Mouse (Mus musculus): Measurements from ENCODE around the gene Nudt3. TPM values are rescaled to one million over a fixed set of nuclear protein-coding genes. Genes with fewer than 3 reads are reported as not detected.

Nudt3 gene
- polyA plus RNA-seq, 1 experiment from 2014 or later: 295 TPM

- Histone ChIP-seq H3K4me3 (no peak overlapping the region), H3K27me3 (no peaks in the 10 kb centered on the region), H3K4me1 (peaks cover 34% of the 10 kb centered on the region), H3K27ac (replicated peaks) (no peak overlapping the region), H3K9me3 (no peaks in the 10 kb centered on the region), H3K9ac (replicated peaks) (no peak overlapping the region), H3K36me3 (peaks cover 40% of the 10 kb centered on the region), H3K4me2 (replicated peaks) (no peak overlapping the region)
- ATAC-seq (replicated peaks): no peak
- 68% methylated on average over 2 of the region's 2 CpGs for WGBS
These were observed 6.1 kb upstream of the Nudt3 start for GRCm38 (mm10) chr17:27629249-27630020.

GRCm38 (mm10) chr17:27628376-27628775 lies 5.1 kb upstream of the Nudt3 start:
- no peak overlapping the region for H3K4me3 ChIP-seq
- 89% methylated on average over 8 of the region's 8 CpGs for WGBS
- no peak overlapping the region for H3K9ac ChIP-seq (replicated peaks)
- H3K4me2 ChIP-seq (replicated peaks): no peak overlapping the region
- H3K4me1 ChIP-seq: peaks cover 32% of the 10 kb centered on the region
- H3K27me3 ChIP-seq: no peaks in the 10 kb centered on the region
- peaks cover 39% of the 10 kb centered on the region for H3K36me3 ChIP-seq
- ATAC-seq (replicated peaks): no peak
- H3K9me3 ChIP-seq: no peaks in the 10 kb centered on the region
- H3K27ac ChIP-seq (replicated peaks): no peak overlapping the region

- no peak overlapping the region for H3K4me2 ChIP-seq (replicated peaks)
These were observed 4.2 kb upstream of the Nudt3 start for GRCm38 (mm10) chr17:27627451-27627850.

GRCm38 (mm10) chr17:27626681-27627080 lies 3.4 kb upstream of the Nudt3 start:
- Histone ChIP-seq H3K9ac (replicated peaks) (no peak overlapping the region), H3K4me1 (peaks cover 21% of the 10 kb centered on the region), H3K4me2 (replicated peaks) (no peak overlapping the region), H3K27ac (replicated peaks) (peak overlapping the region; percentile 54), H3K36me3 (peaks cover 22% of the 10 kb centered on the region), H3K9me3 (no peaks in the 10 kb centered on the region), H3K4me3 (no peak overlapping the region), H3K27me3 (no peaks in the 10 kb centered on the region)
- 8% methylated on average over 5 of the region's 5 CpGs for WGBS
- 0 out of 2 replicates have a peak, but pooled peaks have one; percentile 4 for ATAC-seq (replicated peaks)

More at GRCm38 (mm10) chr17:27627451-27627850, 4.2 kb upstream of the Nudt3 start:
- 40% methylated on average over 5 of the region's 5 CpGs for WGBS
- ATAC-seq (replicated peaks): no peak
- Histone ChIP-seq H3K4me1 (peaks cover 23% of the 10 kb centered on the region), H3K9me3 (no peaks in the 10 kb centered on the region), H3K4me3 (no peak overlapping the region), H3K9ac (replicated peaks) (no peak overlapping the region), H3K27ac (replicated peaks) (no peak overlapping the region), H3K36me3 (peaks cover 29% of the 10 kb centered on the region), H3K27me3 (no peaks in the 10 kb centered on the region)

- Histone ChIP-seq H3K4me1 (peaks cover 31% of the 10 kb centered on the region), H3K4me2 (replicated peaks) (no peak overlapping the region), H3K27me3 (no peaks in the 10 kb centered on the region), H3K9ac (replicated peaks) (no peak overlapping the region), H3K27ac (replicated peaks) (no peak overlapping the region), H3K9me3 (no peaks in the 10 kb centered on the region), H3K4me3 (no peak overlapping the region), H3K36me3 (peaks cover 11% of the 10 kb centered on the region)
- WGBS: 36% methylated on average over 7 of the region's 7 CpGs
- no peak for ATAC-seq (replicated peaks)
These were observed 2.4 kb upstream of the Nudt3 start for GRCm38 (mm10) chr17:27625455-27626251.

- Histone ChIP-seq H3K4me3 (peak overlapping the region; percentile 95), H3K9me3 (no peaks in the 10 kb centered on the region), H3K9ac (replicated peaks) (peak overlapping the region; percentile 97), H3K36me3 (peaks cover 3% of the 10 kb centered on the region; the same call in 1 of the 2 replicates), H3K27ac (replicated peaks) (peak overlapping the region; percentile 96), H3K4me2 (replicated peaks) (peak overlapping the region; percentile 79), H3K4me1 (peaks cover 50% of the 10 kb centered on the region), H3K27me3 (no peaks in the 10 kb centered on the region)
- WGBS: under 1% methylated on average over 77 of the region's 80 CpGs
- peak; percentile 49 for ATAC-seq (replicated peaks)
These were observed 510 bp downstream of the Nudt3 start for GRCm38 (mm10) chr17:27622611-27623359.

- H3K4me1 ChIP-seq: peaks cover 48% of the 10 kb centered on the region
- ATAC-seq (replicated peaks): peak; percentile 60
These were observed 1.4 kb downstream of the Nudt3 start for GRCm38 (mm10) chr17:27621705-27622531.

GRCm38 (mm10) chr17:27621161-27621560 lies 2.1 kb downstream of the Nudt3 start:
- Histone ChIP-seq H3K27ac (replicated peaks) (peak overlapping the region; percentile 96), H3K9ac (replicated peaks) (peak overlapping the region; percentile 97), H3K36me3 (peaks cover 17% of the 10 kb centered on the region; the same call in 1 of the 2 replicates), H3K4me2 (replicated peaks) (peak overlapping the region; percentile 79), H3K27me3 (no peaks in the 10 kb centered on the region), H3K4me3 (peak overlapping the region; percentile 95), H3K9me3 (no peaks in the 10 kb centered on the region), H3K4me1 (peaks cover 42% of the 10 kb centered on the region)
- WGBS: 22% methylated on average over 8 of the region's 8 CpGs
- no peak for ATAC-seq (replicated peaks)

More at GRCm38 (mm10) chr17:27621705-27622531, 1.4 kb downstream of the Nudt3 start:
- peak overlapping the region; percentile 79 for H3K4me2 ChIP-seq (replicated peaks)
- H3K36me3 ChIP-seq: peaks cover 11% of the 10 kb centered on the region; the same call in 1 of the 2 replicates
- under 1% methylated on average over 23 of the region's 23 CpGs for WGBS
- peak overlapping the region; percentile 97 for H3K9ac ChIP-seq (replicated peaks)
- no peaks in the 10 kb centered on the region for H3K27me3 ChIP-seq
- peak overlapping the region; percentile 96 for H3K27ac ChIP-seq (replicated peaks)
- H3K4me3 ChIP-seq: peak overlapping the region; percentile 95
- no peaks in the 10 kb centered on the region for H3K9me3 ChIP-seq

- Histone ChIP-seq H3K9me3 (no peaks in the 10 kb centered on the region), H3K27ac (replicated peaks) (no peak overlapping the region), H3K36me3 (peaks cover 17% of the 10 kb centered on the region; the same call in 1 of the 2 replicates), H3K27me3 (no peaks in the 10 kb centered on the region), H3K4me3 (no peak overlapping the region), H3K4me2 (replicated peaks) (no peak overlapping the region), H3K9ac (replicated peaks) (no peak overlapping the region), H3K4me1 (peaks cover 61% of the 10 kb centered on the region)
- no peak for ATAC-seq (replicated peaks)
- WGBS: 83% methylated on average over 7 of the region's 7 CpGs
These were observed 7.9 kb downstream of the Nudt3 start for GRCm38 (mm10) chr17:27615388-27615787.

GRCm38 (mm10) chr17:27613016-27613415 lies 10.3 kb downstream of the Nudt3 start:
- H3K4me2 ChIP-seq (replicated peaks): no peak overlapping the region
- ATAC-seq (replicated peaks): no peak
- H3K4me3 ChIP-seq: no peak overlapping the region
- H3K27ac ChIP-seq (replicated peaks): no peak overlapping the region
- H3K27me3 ChIP-seq: no peaks in the 10 kb centered on the region
- no peak overlapping the region for H3K9ac ChIP-seq (replicated peaks)
- no peaks in the 10 kb centered on the region for H3K9me3 ChIP-seq
- peaks cover 51% of the 10 kb centered on the region for H3K4me1 ChIP-seq
- H3K36me3 ChIP-seq: peaks cover 16% of the 10 kb centered on the region; the same call in 1 of the 2 replicates
- 63% methylated on average over 4 of the region's 4 CpGs for WGBS

- WGBS: 84% methylated on average over 5 of the region's 5 CpGs
- H3K4me1 ChIP-seq: peaks cover 51% of the 10 kb centered on the region
- no peak overlapping the region for H3K4me3 ChIP-seq
- peaks cover 6% of the 10 kb centered on the region; the same call in 1 of the 2 replicates for H3K36me3 ChIP-seq
- H3K4me2 ChIP-seq (replicated peaks): no peak overlapping the region
- H3K27me3 ChIP-seq: no peaks in the 10 kb centered on the region
- H3K9me3 ChIP-seq: no peaks in the 10 kb centered on the region
- no peak overlapping the region for H3K27ac ChIP-seq (replicated peaks)
- H3K9ac ChIP-seq (replicated peaks): no peak overlapping the region
- ATAC-seq (replicated peaks): no peak
These were observed 11.3 kb downstream of the Nudt3 start for GRCm38 (mm10) chr17:27611994-27612393.
